Mouse (Mus musculus): ENCODE results near the gene Mmp14.

- no peak for TF ChIP-seq CTCF (IDR thresholded peaks at IDR 0.05; ENCODE audit: borderline replicate concordance, insufficient read depth, low read depth, low read length)
- no peak for TF ChIP-seq POLR2A (IDR thresholded peaks at IDR 0.05; ENCODE audit: borderline replicate concordance, insufficient read depth, low read length)
These were observed 1.9 kb upstream of the Mmp14 start for GRCm38 (mm10) chr14:54429332-54430093.

All from cerebellum, adult 2 months (tissue).